Mouse (Mus musculus) bone marrow macrophage, adult 2 months (primary cell): ENCODE measurements at regions not wholly inside any gene's neighbourhood (a gene's known extent, or its start where the extent isn't known, plus 50 kb on each side); places are given as distances from the start of the nearest gene placed in this dataset.

Experiments
- H3K27ac ChIP-seq: 2 replicates; pipeline ENCODE4 v1.5.1; 2012; ENCODE audit warnings: low read depth, low read length; ENCODE audit not compliant: insufficient read depth
- H3K4me1 ChIP-seq: 2 replicates; pipeline ENCODE4 v1.6.1; 2012; ENCODE audit warnings: low read length; ENCODE audit not compliant: control insufficient read depth, insufficient read depth
- H3K4me3 ChIP-seq: 2 replicates; pipeline ENCODE4 v1.5.1; 2012; ENCODE audit warnings: mild to moderate bottlenecking, low read length, moderate library complexity; ENCODE audit not compliant: insufficient read depth
- CTCF ChIP-seq: IDR thresholded peaks from 2 replicates; pipeline ENCODE4 v1.5.1; 2012; ENCODE audit warnings: low read depth, mild to moderate bottlenecking, low read length, moderate library complexity
- POLR2A ChIP-seq: IDR thresholded peaks from 2 replicates; pipeline ENCODE4 v1.6.1; 2012; ENCODE audit warnings: mild to moderate bottlenecking, low read depth, low read length, borderline replicate concordance

DNA sequence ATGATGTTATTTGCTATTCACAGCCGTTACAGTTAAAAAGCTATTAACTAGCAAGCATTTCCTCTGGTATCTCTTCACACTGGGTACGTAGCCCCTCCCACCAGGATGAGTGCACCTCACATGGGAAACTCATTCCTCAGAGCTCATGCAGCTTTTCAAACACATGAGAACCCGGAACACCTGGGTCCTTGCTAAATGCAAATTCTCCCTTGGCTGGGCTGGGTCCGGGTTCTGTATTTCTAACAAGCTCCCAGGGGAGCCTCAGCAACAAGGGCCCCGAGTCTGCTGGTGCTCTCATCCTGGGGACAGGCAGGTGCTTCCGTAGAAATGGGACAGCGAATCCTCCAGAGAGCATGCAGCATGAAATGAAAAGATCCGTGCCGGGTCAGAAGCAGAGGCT is 106.7 kb downstream of the Tle3 start:
- Histone ChIP-seq H3K27ac (no peak overlapping the region), H3K4me1 (no peaks in the 10 kb centered on the region), H3K4me3 (no peak overlapping the region)
- TF ChIP-seq CTCF (no peak), POLR2A (no peak)

DNA sequence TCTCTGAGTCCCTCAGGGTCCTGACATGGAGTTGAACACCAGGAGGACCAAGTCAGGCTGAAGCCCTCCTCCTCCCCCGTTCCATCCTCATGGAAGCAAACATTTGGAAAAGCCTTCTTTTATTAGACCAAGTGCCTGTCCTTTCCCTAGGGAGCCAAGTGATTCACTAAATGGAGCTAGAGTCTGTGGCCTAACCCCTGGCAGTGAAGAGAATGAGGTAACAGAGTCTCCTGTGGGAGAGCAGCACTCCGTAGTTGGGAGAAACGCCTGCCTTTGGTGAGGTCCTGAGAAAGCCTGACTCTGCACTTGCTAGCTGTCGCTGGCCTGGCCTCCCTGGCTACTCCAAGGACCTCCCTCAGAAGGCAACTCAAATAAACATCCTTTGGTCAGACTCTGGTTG is 104.2 kb downstream of the Tle3 start:
- H3K27ac ChIP-seq, result no peak overlapping the region
- H3K4me1 ChIP-seq, result no peaks in the 10 kb centered on the region
- TF ChIP-seq POLR2A (no peak), CTCF (no peak)
- no peak overlapping the region for H3K4me3 ChIP-seq

DNA sequence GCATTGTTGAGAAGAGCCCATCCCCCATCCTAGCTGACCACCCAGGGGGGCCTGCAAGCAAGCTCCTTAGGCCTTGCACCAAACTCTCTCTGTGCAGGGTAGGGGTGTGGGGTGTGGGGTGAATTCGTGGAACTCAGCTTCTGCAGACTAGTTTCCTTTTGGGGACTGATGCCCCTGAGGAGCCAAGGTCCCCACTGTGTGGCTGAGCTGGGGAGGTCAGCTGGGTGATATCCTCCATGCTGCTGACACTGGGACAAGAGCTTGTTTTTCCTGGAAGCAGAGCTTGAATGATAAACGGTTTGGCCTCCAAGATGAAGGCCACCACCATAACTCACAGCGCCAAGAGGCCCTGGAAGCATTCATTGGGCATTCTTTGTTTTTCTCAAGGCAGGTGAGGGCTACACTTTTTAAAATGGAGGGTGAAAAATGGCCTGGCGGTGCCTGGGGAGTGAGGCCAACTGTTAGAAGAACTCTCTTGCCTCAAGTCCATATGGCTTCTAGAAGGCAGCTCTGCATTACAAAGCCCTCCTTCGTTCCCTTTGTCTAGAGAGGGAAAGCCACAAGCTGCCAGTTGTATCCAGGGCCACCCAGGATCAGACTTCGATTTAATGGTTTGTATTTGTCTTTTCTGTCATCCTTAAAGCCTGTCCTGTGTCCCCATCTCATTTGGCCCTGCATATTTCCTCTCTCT is 98.8 kb downstream of the Tle3 start:
- Histone ChIP-seq H3K4me1 (no peaks in the 10 kb centered on the region), H3K4me3 (no peak overlapping the region), H3K27ac (no peak overlapping the region)
- no peak for TF ChIP-seq CTCF
- TF ChIP-seq POLR2A, result no peak

DNA sequence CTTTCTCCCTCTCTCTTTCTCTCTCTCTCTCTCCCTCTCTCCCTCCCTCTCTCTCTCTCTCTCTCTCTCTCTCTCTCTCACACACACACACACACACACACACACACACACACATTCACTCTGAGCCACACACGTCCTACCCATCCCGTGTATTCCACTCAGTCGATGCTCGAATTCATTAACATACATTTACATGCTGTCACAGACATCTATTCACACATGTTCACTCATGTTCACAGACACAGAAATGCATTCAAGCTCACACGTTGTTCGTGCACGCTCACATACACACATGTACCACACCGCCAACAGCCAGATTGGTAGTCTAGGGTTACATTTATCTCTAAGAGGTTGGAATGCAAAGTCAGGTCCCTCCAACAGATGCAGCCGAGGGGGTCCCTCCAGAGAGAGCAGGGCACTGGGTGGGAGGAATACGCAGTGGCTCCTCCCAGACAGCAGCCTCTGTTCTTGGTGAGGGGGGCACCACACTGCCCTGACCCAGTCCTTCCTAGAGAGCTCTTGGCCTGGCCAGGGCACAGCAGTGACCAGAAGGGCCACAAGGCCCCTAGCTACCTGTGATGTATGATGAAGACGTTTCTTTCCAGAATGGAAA is 96.8 kb downstream of the Tle3 start:
- no peaks in the 10 kb centered on the region for H3K4me1 ChIP-seq
- H3K4me3 ChIP-seq, result no peak overlapping the region
- no peak for TF ChIP-seq CTCF
- TF ChIP-seq POLR2A, result no peak
- no peak overlapping the region for H3K27ac ChIP-seq

DNA sequence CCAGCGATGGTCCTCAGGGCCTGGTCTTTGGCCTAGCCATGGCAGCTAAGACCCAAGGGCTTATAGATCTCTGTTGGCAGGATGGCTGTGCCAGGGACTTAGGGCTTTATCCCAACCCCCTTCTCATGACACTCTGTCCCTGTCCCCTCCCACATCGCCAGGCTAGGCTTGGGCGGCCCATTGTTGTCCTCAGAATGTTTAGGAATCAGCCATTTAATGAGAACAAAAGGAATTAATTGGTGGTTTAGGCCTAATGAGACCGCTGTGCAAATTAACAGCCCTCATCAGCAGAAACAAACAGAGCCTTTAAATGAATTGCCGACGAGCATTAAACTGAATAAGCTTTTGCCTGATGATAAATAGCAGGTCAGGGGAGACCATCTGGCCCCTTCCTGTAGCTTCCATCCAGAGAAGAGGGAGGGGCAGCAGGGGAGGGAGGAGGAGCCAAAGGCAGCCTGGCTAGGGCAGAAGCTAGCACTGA is 96.2 kb downstream of the Tle3 start:
- Histone ChIP-seq H3K27ac (no peak overlapping the region), H3K4me3 (no peak overlapping the region), H3K4me1 (no peaks in the 10 kb centered on the region)
- TF ChIP-seq CTCF (no peak), POLR2A (no peak)
